Mouse (Mus musculus) T-helper 17 cell (primary cell): ENCODE results near the gene Tyw5.

Experiments
- in situ Hi-C, 2 experiments: fragments of 300-600 bp; cut with MboI, MseI; formaldehyde crosslinking; loops; 1 replicate in 1 of 2; 2 replicates in 1 of 2; pipeline ENCODE4 v1.15.1; 2025; ENCODE audit warnings: high pct_unique_total_duplicates in 2 of 2

The Tyw5 gene

GRCm38 (mm10) chr1:57388402-57389155 is 18.3 kb downstream of the Tyw5 start:
- in situ Hi-C loops, result no loop called here

- in situ Hi-C loops, result no loop called here
Measured at GRCm38 (mm10) chr1:57387876-57388275, 19.0 kb downstream of the Tyw5 start.

- in situ Hi-C loops, result no loop called here
Measured at GRCm38 (mm10) chr1:57386519-57386918, 20.4 kb downstream of the Tyw5 start.

- in situ Hi-C loops, result no loop called here
Measured at GRCm38 (mm10) chr1:57377376-57378341, 29.2 kb downstream of the Tyw5 start, which contains the start of gene 1700066M21Rik. Gene 1700066M21Rik (plus strand): TSS chr1:57377620.

- in situ Hi-C loops, result no loop called here
Measured at GRCm38 (mm10) chr1:57376806-57377205, 30.1 kb downstream of the Tyw5 start.

GRCm38 (mm10) chr1:57375276-57375675 is 31.6 kb downstream of the Tyw5 start:
- in situ Hi-C loops, result no loop called here

GRCm38 (mm10) chr1:57370451-57370850 is 36.5 kb downstream of the Tyw5 start:
- in situ Hi-C loops, result no loop called here

- in situ Hi-C loops, result no loop called here
Measured at GRCm38 (mm10) chr1:57369111-57369510, 37.8 kb downstream of the Tyw5 start.

- in situ Hi-C loops, result no loop called here
Measured at GRCm38 (mm10) chr1:57367446-57367845, 39.5 kb downstream of the Tyw5 start.

GRCm38 (mm10) chr1:57358546-57358945 is 48.4 kb downstream of the Tyw5 start:
- in situ Hi-C loops, result no loop called here

- in situ Hi-C loops, result no loop called here
Measured at GRCm38 (mm10) chr1:57351941-57352340, 55.0 kb downstream of the Tyw5 start.

- in situ Hi-C loops, result no loop called here
Measured at GRCm38 (mm10) chr1:57347487-57347886, 59.4 kb downstream of the Tyw5 start.

- in situ Hi-C loops, result no loop called here
Measured at GRCm38 (mm10) chr1:57341197-57341596, 65.7 kb downstream of the Tyw5 start.

- in situ Hi-C loops, result no loop called here
Measured at GRCm38 (mm10) chr1:57339156-57339796, 67.6 kb downstream of the Tyw5 start.
